Mouse (Mus musculus): ENCODE data around the gene Neu1.
A peak's percentile ranks its signal among the peaks of the same experiment; 100 is the strongest.
"Not testable (repeated sequence)": the region's sequence is repeated elsewhere in the genome, so short reads cannot be mapped to it uniquely, and the experiment has no call there.

The Neu1 gene

GRCm38 (mm10) chr17:34948721-34949552, 17.9 kb downstream of the Neu1 start:
- DNase-seq (ENCODE audit: low spot score), result not testable (repeated sequence)

GRCm38 (mm10) chr17:34949553-34949969, 18.5 kb downstream of the Neu1 start:
- DNase-seq (ENCODE audit: low spot score), result no peak

- no peak for DNase-seq (ENCODE audit: low spot score)
Measured at GRCm38 (mm10) chr17:34950514-34951455, 19.7 kb downstream of the Neu1 start.

GRCm38 (mm10) chr17:34951636-34952377, 20.8 kb downstream of the Neu1 start:
- DNase-seq (ENCODE audit: low spot score), result peak; percentile 41

GRCm38 (mm10) chr17:34952378-34953040, 21.5 kb downstream of the Neu1 start:
- peak; percentile 79 for DNase-seq (ENCODE audit: low spot score)

- no peak for DNase-seq (ENCODE audit: low spot score)
Measured at GRCm38 (mm10) chr17:34953258-34953657, 22.2 kb downstream of the Neu1 start.

GRCm38 (mm10) chr17:34953904-34954303, 22.9 kb downstream of the Neu1 start:
- DNase-seq (ENCODE audit: low spot score), result no peak

GRCm38 (mm10) chr17:34954831-34955230, 23.8 kb downstream of the Neu1 start:
- no peak for DNase-seq (ENCODE audit: low spot score)

GRCm38 (mm10) chr17:34955884-34956283, 24.8 kb downstream of the Neu1 start:
- DNase-seq (ENCODE audit: low spot score), result no peak

- no peak for DNase-seq (ENCODE audit: low spot score)
Measured at GRCm38 (mm10) chr17:34956340-34956739, 25.3 kb downstream of the Neu1 start.

GRCm38 (mm10) chr17:34957291-34957690, 26.2 kb downstream of the Neu1 start:
- DNase-seq (ENCODE audit: low spot score), result not testable (repeated sequence)

GRCm38 (mm10) chr17:34957966-34958365, 26.9 kb downstream of the Neu1 start:
- DNase-seq (ENCODE audit: low spot score), result not testable (repeated sequence)

- not testable (repeated sequence) for DNase-seq (ENCODE audit: low spot score)
Measured at GRCm38 (mm10) chr17:34958734-34959129, 27.7 kb downstream of the Neu1 start.

GRCm38 (mm10) chr17:34959130-34959778, 28.2 kb downstream of the Neu1 start, which contains the start of gene Hspa1b:
TSS of gene Hspa1b (minus strand) at chr17:34959238.
- peak; percentile 78 for DNase-seq (ENCODE audit: low spot score)

GRCm38 (mm10) chr17:34959881-34960515, 28.9 kb downstream of the Neu1 start:
- no peak for DNase-seq (ENCODE audit: low spot score)

- no peak for DNase-seq (ENCODE audit: low spot score)
Measured at GRCm38 (mm10) chr17:34960702-34961493, 29.8 kb downstream of the Neu1 start.

GRCm38 (mm10) chr17:34962125-34962524, 31.1 kb downstream of the Neu1 start:
- no peak for DNase-seq (ENCODE audit: low spot score)

GRCm38 (mm10) chr17:34962841-34963240, 31.8 kb downstream of the Neu1 start:
- DNase-seq (ENCODE audit: low spot score), result no peak

- no peak for DNase-seq (ENCODE audit: low spot score)
Measured at GRCm38 (mm10) chr17:34964640-34965049, 33.6 kb downstream of the Neu1 start.

Measured in layer of hippocampus, adult 11-12 months (tissue).